Mouse (Mus musculus) liver, adult 2 months (tissue): ENCODE data around the gene Bcs1l. TPM values are rescaled to one million over a fixed set of nuclear protein-coding genes. Genes with fewer than 3 reads are reported as not detected.

Experiments used
- DNase-seq: peaks from one replicate; pipeline ENCODE4 v3.0.0-alpha.2; 2011; ENCODE audit warnings: low read depth, low spot score; ENCODE audit errors: extremely low read depth
- H3K27ac ChIP-seq: fragments of 200-500 bp; replicated peaks from 2 replicates; pipeline ENCODE4 v1.5.1; 2012; ENCODE audit warnings: low read depth, mild to moderate bottlenecking, control low read depth, inconsistent platforms, low read length; ENCODE audit not compliant: insufficient read depth
- H3K27me3 ChIP-seq: fragments of 200-500 bp; 2 replicates; pipeline ENCODE4 v1.6.1; 2012; ENCODE audit warnings: mild to moderate bottlenecking, moderate library complexity, low read length, inconsistent platforms; ENCODE audit not compliant: control insufficient read depth, insufficient read depth
- H3K36me3 ChIP-seq: fragments of 200-500 bp; 2 replicates; pipeline ENCODE4 v1.6.1; 2012; ENCODE audit warnings: low read length, inconsistent platforms; ENCODE audit not compliant: control insufficient read depth, insufficient read depth
- H3K4me1 ChIP-seq: fragments of 200-500 bp; 2 replicates; pipeline ENCODE4 v1.6.1; 2011; ENCODE audit warnings: low read length; ENCODE audit not compliant: control insufficient read depth, insufficient read depth
- H3K4me3 ChIP-seq: fragments of 200-500 bp; 2 replicates; pipeline ENCODE4 v1.5.1; 2011; ENCODE audit warnings: low read depth, mild to moderate bottlenecking, control low read depth, low read length, moderate library complexity; ENCODE audit not compliant: insufficient read depth
- H3K79me2 ChIP-seq: fragments of 200-500 bp; 2 replicates; pipeline ENCODE4 v1.6.1; 2012; ENCODE audit warnings: inconsistent platforms, mild to moderate bottlenecking, low read length, moderate library complexity; ENCODE audit not compliant: control insufficient read depth, insufficient read depth
- H3K9ac ChIP-seq: fragments of 200-500 bp; 2 replicates; pipeline ENCODE4 v1.6.1; 2012; ENCODE audit warnings: low read depth, mild to moderate bottlenecking, control low read depth, inconsistent platforms, low read length
- CTCF ChIP-seq: fragments of 200-500 bp; IDR thresholded peaks from 2 replicates; pipeline ENCODE4 v1.5.1; 2011; ENCODE audit warnings: low read depth, low read length, control low read depth
- POLR2A ChIP-seq: fragments of 200-500 bp; IDR thresholded peaks from 2 replicates; pipeline ENCODE4 v1.6.1; 2011; ENCODE audit warnings: low read length, control low read depth; ENCODE audit not compliant: insufficient read depth; ENCODE audit errors: extremely low read depth
- WGBS: fragments of 180-500 bp; shearing (Covaris S2); methylation state at CpG from one replicate; pipeline ENCODE4 v1.1.7; 2018; 5-methylcytosine and 5-hydroxymethylcytosine counted together
- polyA plus RNA-seq: library from polyadenylated mRNA; depleted of rRNA; stranded (reverse); fragments of >200 nt; gene quantifications from 2 replicates; pipeline ENCODE4 v1.2.3, GENCODE M21; 2012; rRNA removed
- total RNA-seq: library from RNA; depleted of rRNA; stranded (reverse); fragments of >200 nt; gene quantifications from 2 replicates; pipeline ENCODE4 v1.2.3, GENCODE M21; 2014; rRNA removed

The Bcs1l gene
- total RNA-seq = 11.6 and 12.4 TPM in 2 replicates
- 17.8 and 18.3 TPM in 2 replicates for polyA plus RNA-seq

- H3K36me3 ChIP-seq = peaks cover 10% of the 10 kb centered on the region
- peak; percentile 96 for DNase-seq
- H3K79me2 ChIP-seq = no peaks in the 10 kb centered on the region; the same call in 1 of the 2 replicates
- H3K4me1 ChIP-seq = peaks cover 5% of the 10 kb centered on the region
- WGBS = under 1% methylated on average over 48 of the region's 48 CpGs
- H3K4me3 ChIP-seq = peak within 1 kb of the TSS; percentile 85
- peak within 1 kb of the TSS; percentile 82 for H3K9ac ChIP-seq
- H3K27ac ChIP-seq = peak within 1 kb of the TSS; percentile 60
- 0 out of 2 replicates have a peak, but pooled peaks have one; percentile 24 for TF ChIP-seq POLR2A
- no peak for TF ChIP-seq CTCF
- H3K27me3 ChIP-seq = no peaks in the 10 kb centered on the region
Measured at GRCm38 (mm10) chr1:74587773-74588445, at the start of gene Bcs1l, which contains the start of gene Zfp142. Gene Bcs1l (plus strand): TSS chr1:74588289. Gene Zfp142 (minus strand): TSS chr1:74588246.

GRCm38 (mm10) chr1:74538650-74539049 is 49.4 kb upstream of the Bcs1l start:
- H3K4me1 ChIP-seq = no peaks in the 10 kb centered on the region
- H3K9ac ChIP-seq = no peak overlapping the region
- no peaks in the 10 kb centered on the region for H3K27me3 ChIP-seq
- TF ChIP-seq POLR2A (no peak), CTCF (no peak)
- no peak overlapping the region for H3K4me3 ChIP-seq
- no peak for DNase-seq
- no peaks in the 10 kb centered on the region for H3K36me3 ChIP-seq
- H3K27ac ChIP-seq = no peak overlapping the region
- no peaks in the 10 kb centered on the region for H3K79me2 ChIP-seq

- no peaks in the 10 kb centered on the region for H3K27me3 ChIP-seq
- H3K9ac ChIP-seq = no peak within 1 kb of the TSS
- no peak within 1 kb of the TSS for H3K27ac ChIP-seq
- 25% methylated on average over 6 of the region's 6 CpGs for WGBS
- TF ChIP-seq POLR2A (no peak), CTCF (no peak)
- no peak within 1 kb of the TSS for H3K4me3 ChIP-seq
- DNase-seq = no peak
- no peaks in the 10 kb centered on the region for H3K79me2 ChIP-seq
- H3K4me1 ChIP-seq = no peaks in the 10 kb centered on the region
- no peaks in the 10 kb centered on the region for H3K36me3 ChIP-seq
Measured at GRCm38 (mm10) chr1:74542451-74542961, 45.6 kb upstream of the Bcs1l start, which contains the start of gene Plcd4. Gene Plcd4 (plus strand): TSS chr1:74542888.

- no peak within 1 kb of the TSS for H3K27ac ChIP-seq
- H3K79me2 ChIP-seq = no peaks in the 10 kb centered on the region
- no peaks in the 10 kb centered on the region for H3K36me3 ChIP-seq
- WGBS = 88% methylated on average over 4 of the region's 4 CpGs
- no peak for DNase-seq
- H3K27me3 ChIP-seq = no peaks in the 10 kb centered on the region
- TF ChIP-seq CTCF (no peak), POLR2A (no peak)
- H3K4me1 ChIP-seq = no peaks in the 10 kb centered on the region
- H3K4me3 ChIP-seq = no peak within 1 kb of the TSS
- no peak within 1 kb of the TSS for H3K9ac ChIP-seq
Measured at GRCm38 (mm10) chr1:74544184-74544583, 43.9 kb upstream of the Bcs1l start, which contains the start of gene Usp37. Gene Usp37 (minus strand): TSS chr1:74544284.

GRCm38 (mm10) chr1:74559061-74559460 is 29.0 kb upstream of the Bcs1l start:
- DNase-seq = no peak
- no peaks in the 10 kb centered on the region for H3K4me1 ChIP-seq
- H3K9ac ChIP-seq = no peak overlapping the region
- H3K4me3 ChIP-seq = no peak overlapping the region
- H3K27me3 ChIP-seq = no peaks in the 10 kb centered on the region
- 84% methylated on average over 5 of the region's 5 CpGs for WGBS
- no peaks in the 10 kb centered on the region for H3K79me2 ChIP-seq
- H3K27ac ChIP-seq = no peak overlapping the region
- TF ChIP-seq CTCF (no peak), POLR2A (no peak)
- H3K36me3 ChIP-seq = no peaks in the 10 kb centered on the region

GRCm38 (mm10) chr1:74565834-74566233 is 22.3 kb upstream of the Bcs1l start:
- H3K36me3 ChIP-seq = peaks cover 20% of the 10 kb centered on the region
- H3K9ac ChIP-seq = no peak overlapping the region
- H3K79me2 ChIP-seq = no peaks in the 10 kb centered on the region
- no peak overlapping the region for H3K27ac ChIP-seq
- no peaks in the 10 kb centered on the region for H3K27me3 ChIP-seq
- H3K4me1 ChIP-seq = no peaks in the 10 kb centered on the region
- no peak for TF ChIP-seq POLR2A
- TF ChIP-seq CTCF = no peak
- no peak for DNase-seq
- 95% methylated on average over 6 of the region's 6 CpGs for WGBS
- H3K4me3 ChIP-seq = no peak overlapping the region
